Mouse (Mus musculus) effector memory CD4-positive, alpha-beta T cell, adult 5 months (primary cell): ENCODE measurements around the gene Slc46a2. TPM values are rescaled to one million over a fixed set of nuclear protein-coding genes. Genes with fewer than 3 reads are reported as not detected.

Experiments
- polyA plus RNA-seq: library from polyadenylated mRNA; unstranded; fragments of 100-300 nt; shearing (Covaris generic); gene quantifications from one replicate; pipeline ENCODE4 v1.2.1, GENCODE M21; 2017

The Slc46a2 gene
- polyA plus RNA-seq: not detected

DNA sequence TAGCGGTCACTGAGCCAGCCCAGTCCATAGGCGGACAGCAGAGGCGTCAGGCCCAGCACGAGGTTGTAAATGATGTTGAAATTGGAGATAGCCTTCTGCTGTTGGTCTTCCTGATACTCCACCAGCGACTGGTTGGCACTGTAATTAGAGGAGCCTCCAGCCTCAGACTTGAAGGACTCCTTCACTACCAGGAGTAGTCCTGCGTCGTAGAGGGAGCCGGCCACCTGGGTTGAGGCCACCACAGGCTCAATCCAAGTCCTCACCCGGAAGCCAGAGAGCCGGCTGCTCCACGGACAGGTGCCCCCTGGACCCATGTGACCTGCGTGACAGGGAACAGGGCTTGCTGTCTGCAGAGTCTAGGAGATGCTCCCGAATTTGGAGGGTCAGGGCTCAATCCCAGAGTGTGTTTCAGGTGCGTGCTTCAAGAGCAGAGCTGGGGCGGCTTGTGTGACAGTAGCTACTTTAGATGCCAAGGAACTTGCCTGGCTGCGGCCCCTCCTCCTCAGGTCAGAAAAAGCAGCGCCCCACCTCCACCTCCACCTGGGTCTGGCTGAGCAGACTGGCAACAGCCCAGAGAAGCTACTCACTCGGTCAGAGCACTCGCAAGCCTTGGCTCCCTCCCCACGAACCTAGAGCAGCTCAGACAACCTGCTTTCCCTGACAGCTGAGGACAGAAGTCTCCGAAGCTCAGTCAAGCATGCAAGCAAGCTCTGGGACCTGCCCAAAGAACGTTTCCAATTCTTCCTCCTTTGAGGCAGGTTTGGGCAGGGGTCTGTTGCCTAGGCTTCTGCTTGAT is at the start of gene Slc46a2:
Gene Slc46a2, minus strand, starts transcription at position 449 of the 796 bp plus-strand sequence.

DNA sequence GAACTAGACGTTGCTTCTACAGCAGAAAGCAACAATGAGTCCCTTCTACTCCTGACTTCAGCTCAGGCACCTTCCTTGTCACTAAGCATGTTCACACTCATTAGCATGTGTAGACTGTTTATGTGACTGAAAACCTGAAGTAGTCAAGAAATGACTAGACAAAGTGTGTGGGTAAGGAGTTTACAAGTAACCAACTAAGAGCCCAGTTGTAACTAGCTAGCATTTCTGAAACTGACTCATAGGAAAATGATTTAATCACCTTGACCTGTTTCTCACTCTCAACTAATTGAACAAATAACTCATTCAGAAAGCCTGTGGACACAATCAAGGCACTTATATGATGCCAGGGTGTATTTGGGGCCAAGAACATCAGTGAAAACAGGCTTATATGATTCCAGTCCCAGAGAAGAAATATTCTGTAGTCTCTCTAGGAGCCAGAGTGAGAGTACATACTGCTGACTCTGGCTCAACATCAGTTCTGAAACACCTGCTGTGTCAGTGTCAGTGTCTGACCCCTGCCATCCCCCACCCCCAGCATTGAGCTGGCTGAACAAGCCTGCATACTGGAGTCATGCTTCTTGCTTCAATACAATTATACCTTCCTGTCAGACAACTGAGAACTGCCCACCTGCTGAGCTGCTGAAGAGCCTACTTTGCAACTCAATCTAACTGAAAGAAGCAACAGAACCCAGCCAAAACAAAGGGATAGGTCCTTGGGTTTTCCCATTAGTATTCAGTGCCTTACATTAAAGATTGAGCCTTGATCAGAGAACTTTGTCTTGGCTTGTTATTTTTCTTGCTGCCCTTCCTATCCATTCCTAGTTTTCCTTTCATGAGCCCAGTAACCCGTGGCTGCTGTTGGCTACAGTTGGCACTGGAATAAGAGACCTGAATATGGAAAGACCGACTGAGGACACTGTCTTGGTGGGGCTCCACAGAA is 48.8 kb upstream of the Slc46a2 start, which contains the start of gene Mup6:
Gene Mup6, plus strand, starts transcription at position 890 of the 940 bp plus-strand sequence.

GRCm38 (mm10) chr4:59960610-59961009 is 45.8 kb upstream of the Slc46a2 start, which contains the start of gene Mup4:
Gene Mup4 (minus strand): TSS chr4:59960710.

Other genes starting within 250 kb of the Slc46a2 start
- 33.9 TPM for gene Inip, start 113.5 kb downstream of the Slc46a2 start, polyA plus RNA-seq
- gene Snx30, start 109.2 kb downstream of the Slc46a2 start, polyA plus RNA-seq: 13.5 TPM
- gene Mup4, start 45.7 kb upstream of the Slc46a2 start, polyA plus RNA-seq: not detected
- gene Mup6, start 49.2 kb upstream of the Slc46a2 start, polyA plus RNA-seq: not detected
- gene Mup7, start 155.4 kb upstream of the Slc46a2 start, polyA plus RNA-seq: not detected
- gene Mup2, start 239.2 kb upstream of the Slc46a2 start, polyA plus RNA-seq: not detected